Mouse (Mus musculus): Measurements from ENCODE around the gene Ralb.

The Ralb gene

GRCm38 (mm10) chr1:119525004-119525444 lies 20.4 kb upstream of the Ralb start:
- no peak for DNase-seq (ENCODE audit: low read depth, low spot score)

- DNase-seq (ENCODE audit: low read depth, low spot score) = no peak
These were observed 19.2 kb upstream of the Ralb start for GRCm38 (mm10) chr1:119523826-119524225.

GRCm38 (mm10) chr1:119523369-119523768 lies 18.8 kb upstream of the Ralb start:
- DNase-seq (ENCODE audit: low read depth, low spot score) = no peak

- no peak for DNase-seq (ENCODE audit: low read depth, low spot score)
These were observed 18.1 kb upstream of the Ralb start for GRCm38 (mm10) chr1:119522726-119523125.

GRCm38 (mm10) chr1:119521681-119522080 lies 17.1 kb upstream of the Ralb start:
- DNase-seq (ENCODE audit: low read depth, low spot score) = no peak

- DNase-seq (ENCODE audit: low read depth, low spot score) = no peak
These were observed 16.4 kb upstream of the Ralb start for GRCm38 (mm10) chr1:119521029-119521428.

GRCm38 (mm10) chr1:119519286-119519685 lies 14.7 kb upstream of the Ralb start:
- DNase-seq (ENCODE audit: low read depth, low spot score) = no peak

- no peak for DNase-seq (ENCODE audit: low read depth, low spot score)
These were observed 14.2 kb upstream of the Ralb start for GRCm38 (mm10) chr1:119518786-119519185.

- DNase-seq (ENCODE audit: low read depth, low spot score) = no peak
These were observed 13.5 kb upstream of the Ralb start for GRCm38 (mm10) chr1:119518060-119518459.

- DNase-seq (ENCODE audit: low read depth, low spot score) = no peak
These were observed 6.3 kb upstream of the Ralb start for GRCm38 (mm10) chr1:119510857-119511256.

GRCm38 (mm10) chr1:119510409-119510808 lies 5.8 kb upstream of the Ralb start:
- no peak for DNase-seq (ENCODE audit: low read depth, low spot score)

- no peak for DNase-seq (ENCODE audit: low read depth, low spot score)
These were observed 4.9 kb upstream of the Ralb start for GRCm38 (mm10) chr1:119509474-119509873.

- DNase-seq (ENCODE audit: low read depth, low spot score) = no peak
These were observed 4.0 kb upstream of the Ralb start for GRCm38 (mm10) chr1:119508548-119508947.

- DNase-seq (ENCODE audit: low read depth, low spot score) = no peak
These were observed 1.4 kb upstream of the Ralb start for GRCm38 (mm10) chr1:119505951-119506350.

GRCm38 (mm10) chr1:119503808-119504207 lies 786 bp downstream of the Ralb start:
- DNase-seq (ENCODE audit: low read depth, low spot score) = no peak

GRCm38 (mm10) chr1:119503181-119503580 lies 1.4 kb downstream of the Ralb start:
- DNase-seq (ENCODE audit: low read depth, low spot score) = no peak

GRCm38 (mm10) chr1:119502729-119503128 lies 1.9 kb downstream of the Ralb start:
- no peak for DNase-seq (ENCODE audit: low read depth, low spot score)

- no peak for DNase-seq (ENCODE audit: low read depth, low spot score)
These were observed 2.7 kb downstream of the Ralb start for GRCm38 (mm10) chr1:119501881-119502280.

GRCm38 (mm10) chr1:119499456-119499855 lies 5.1 kb downstream of the Ralb start:
- DNase-seq (ENCODE audit: low read depth, low spot score) = no peak

GRCm38 (mm10) chr1:119498536-119499231 lies 5.9 kb downstream of the Ralb start:
- DNase-seq (ENCODE audit: low read depth, low spot score) = no peak

- DNase-seq (ENCODE audit: low read depth, low spot score) = no peak
These were observed 7.1 kb downstream of the Ralb start for GRCm38 (mm10) chr1:119497346-119498004.

GRCm38 (mm10) chr1:119495396-119495775 lies 9.2 kb downstream of the Ralb start:
- no peak for DNase-seq (ENCODE audit: low read depth, low spot score)

- DNase-seq (ENCODE audit: low read depth, low spot score) = no peak
These were observed 9.7 kb downstream of the Ralb start for GRCm38 (mm10) chr1:119494712-119495395.

Data from brain, embryonic 18.5 days (tissue).